Mouse (Mus musculus): ENCODE measurements around the gene Cct5.

GRCm38 (mm10) chr15:31634582-31634981 is 33.0 kb upstream of the Cct5 start:
- TF ChIP-seq CTCF (IDR thresholded peaks at IDR 0.05; ENCODE audit: borderline replicate concordance, insufficient read depth, low read length) (no peak), POLR2A (IDR thresholded peaks at IDR 0.05; ENCODE audit: low read depth, low read length) (no peak)

Data from embryonic fibroblast, embryonic 13.5 days (primary cell).